Mouse (Mus musculus) NIH3T3 (cell line): Measurements from ENCODE around the gene Gm13103.
"Not testable (repeated sequence)": the region's sequence is repeated elsewhere in the genome, so short reads cannot be mapped to it uniquely, and the experiment has no call there.

Source experiments
- DNase-seq: peaks from one replicate; pipeline ENCODE4 v3.0.0-alpha.2; 2012; ENCODE audit warnings: low read depth

Gene Gm13103

DNA sequence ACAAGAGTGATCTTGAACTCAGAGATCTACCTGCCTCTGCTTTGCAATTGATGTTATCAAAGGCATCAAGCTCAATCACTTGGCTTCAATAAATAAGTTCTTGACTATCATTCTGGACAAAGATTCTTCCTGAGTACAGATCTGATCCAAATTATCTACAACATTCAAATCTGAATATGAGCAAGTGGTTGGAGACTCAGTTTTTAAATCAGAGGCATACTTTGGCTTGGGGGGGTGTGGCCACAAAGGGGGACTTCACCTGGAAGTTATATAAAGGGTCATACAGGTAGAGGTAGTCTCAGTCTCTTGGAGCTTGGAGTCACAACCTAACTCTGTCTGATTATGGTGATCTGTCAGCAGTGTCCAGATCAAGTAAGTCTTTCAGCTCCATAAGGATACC lies at the start of gene Gm13103:
Gene Gm13103 (plus strand): TSS at position 301 of the 400 bp plus-strand sequence.
- not testable (repeated sequence) for DNase-seq

DNA sequence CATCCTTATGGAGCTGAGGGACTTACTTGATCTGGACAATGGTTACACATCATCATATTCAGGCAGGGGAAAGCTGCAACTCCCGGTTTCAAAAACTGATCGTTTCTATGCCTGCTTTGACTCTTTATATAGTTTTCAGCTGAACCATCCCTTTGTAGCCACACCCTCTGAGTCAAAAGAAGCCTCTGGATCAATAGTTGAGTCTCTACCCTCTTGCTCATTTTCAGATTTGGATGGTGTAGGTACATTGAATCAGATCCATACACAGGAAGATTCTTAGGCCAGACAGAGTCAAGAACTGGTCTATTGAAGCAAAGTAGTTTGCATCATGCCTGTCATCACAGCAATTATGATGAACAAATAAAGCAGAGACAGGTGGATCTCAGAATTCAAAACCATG lies 30.3 kb upstream of the Gm13103 start, which contains the start of gene Gm13084:
Gene Gm13084 (minus strand): TSS at position 101 of the 400 bp plus-strand sequence.
- no peak for DNase-seq

GRCm38 (mm10) chr4:143882371-143882770 lies 36.1 kb downstream of the Gm13103 start:
- not testable (repeated sequence) for DNase-seq

DNA sequence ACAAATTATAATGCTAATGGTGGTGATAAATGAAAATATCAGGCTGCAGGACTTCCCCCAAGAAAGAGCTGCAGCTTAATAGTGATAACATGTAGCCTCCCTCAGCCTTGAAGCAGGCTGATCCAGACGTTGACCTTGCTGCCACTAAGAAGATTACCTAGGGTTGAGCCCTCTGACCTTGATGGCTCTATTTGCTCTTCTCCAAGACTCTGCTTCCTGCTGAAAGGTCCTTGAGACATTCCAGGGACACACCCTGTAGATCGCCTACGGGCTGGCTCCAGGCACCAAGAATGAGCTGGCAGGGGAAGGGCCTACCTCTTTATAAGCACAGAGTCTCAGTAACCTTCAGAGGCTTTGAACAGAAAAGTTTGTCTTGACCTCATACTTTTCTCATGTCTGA lies 48.1 kb downstream of the Gm13103 start:
- not testable (repeated sequence) for DNase-seq

- DNase-seq: not testable (repeated sequence)
These were observed 54.0 kb downstream of the Gm13103 start, which contains the start of gene Pramef6 for GRCm38 (mm10) chr4:143900280-143900679. TSS of gene Pramef6 (minus strand) at chr4:143900380.
